Mouse (Mus musculus) adrenal gland, postnatal 36 days (tissue): ENCODE data around the gene Rdh5. TPM values are rescaled to one million over a fixed set of nuclear protein-coding genes. Genes with fewer than 3 reads are reported as not detected.

Experiments used
- DNase-seq, 2 experiments: peaks; one replicate each; pipeline ENCODE4 v3.0.0; 2021; ENCODE audit warnings: mixed read lengths in 1 of 2
- total RNA-seq, 2 experiments: library from RNA; stranded (reverse); gene quantifications; 2 replicates each; pipeline ENCODE4 v1.2.3; 2021

The Rdh5 gene
- total RNA-seq, 2 experiments from 2014 or later: 12.0 to 14.0 TPM

DNA sequence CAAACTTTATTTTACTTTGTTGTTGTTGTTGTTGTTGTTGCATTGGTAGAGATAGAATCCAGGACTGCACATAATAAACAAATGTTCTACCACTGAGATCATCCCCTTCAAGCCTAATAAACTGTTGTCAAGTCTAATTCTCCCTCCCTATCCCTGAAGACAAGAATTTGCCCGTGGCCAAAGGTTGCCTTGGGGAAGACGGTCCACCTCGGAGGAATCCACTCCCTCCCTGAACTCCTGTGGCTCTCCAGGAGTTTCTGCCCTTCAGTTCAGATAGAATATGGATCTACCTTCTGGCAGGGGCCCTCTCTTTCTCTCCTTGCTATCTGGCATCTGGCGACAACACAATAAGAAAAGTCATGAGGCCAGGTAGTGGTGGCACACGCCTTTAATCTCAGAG lies 17.9 kb downstream of the Rdh5 start:
- no peak for DNase-seq

DNA sequence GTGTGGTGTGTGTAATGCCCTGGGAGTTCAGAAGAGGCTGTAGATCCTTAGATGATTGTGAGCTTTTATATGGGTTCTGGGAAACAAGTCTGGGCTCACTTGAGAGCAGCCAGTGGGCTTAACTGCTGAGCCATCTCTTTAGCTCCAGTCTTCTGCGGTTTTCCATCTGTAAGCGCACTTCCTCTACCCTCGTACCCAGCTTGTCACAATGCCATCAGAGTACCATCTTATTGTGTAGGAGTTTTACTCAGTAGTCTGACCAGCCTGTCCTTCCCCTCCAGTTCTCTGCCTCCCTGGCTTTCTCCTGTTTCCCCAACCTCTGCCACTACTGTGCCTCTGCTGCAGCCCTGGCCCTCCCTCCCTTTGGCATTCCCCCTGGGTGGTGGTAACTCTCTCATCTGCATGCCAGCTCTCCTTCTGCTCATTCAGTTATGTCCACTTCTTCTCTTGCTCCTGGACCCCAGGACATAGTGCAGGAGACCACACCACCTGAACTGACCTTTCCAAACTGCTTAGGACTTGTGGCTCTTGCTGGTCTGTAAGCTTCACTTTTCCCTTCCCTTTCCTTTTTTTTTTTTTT lies 20.2 kb downstream of the Rdh5 start:
- no peak for DNase-seq

DNA sequence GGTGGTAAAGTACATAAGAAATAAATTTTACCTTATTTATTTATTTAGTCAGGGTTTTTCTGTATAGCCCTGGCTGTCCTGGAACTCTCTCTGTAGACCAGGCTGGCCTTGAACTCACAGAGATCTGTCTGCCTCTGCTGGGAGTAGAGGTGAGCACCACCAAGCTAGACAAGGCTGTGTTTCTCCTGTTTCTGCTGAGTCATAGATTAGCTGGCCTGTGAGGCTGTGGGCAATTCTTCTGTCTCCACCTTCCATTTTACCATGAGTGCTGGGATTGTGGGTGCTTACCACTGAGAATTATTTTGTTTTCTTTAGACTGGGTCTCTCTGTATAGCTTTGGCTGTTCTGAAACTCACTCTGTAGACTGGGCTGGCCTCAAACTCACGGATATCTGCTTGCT lies 21.3 kb downstream of the Rdh5 start:
- DNase-seq: no peak

DNA sequence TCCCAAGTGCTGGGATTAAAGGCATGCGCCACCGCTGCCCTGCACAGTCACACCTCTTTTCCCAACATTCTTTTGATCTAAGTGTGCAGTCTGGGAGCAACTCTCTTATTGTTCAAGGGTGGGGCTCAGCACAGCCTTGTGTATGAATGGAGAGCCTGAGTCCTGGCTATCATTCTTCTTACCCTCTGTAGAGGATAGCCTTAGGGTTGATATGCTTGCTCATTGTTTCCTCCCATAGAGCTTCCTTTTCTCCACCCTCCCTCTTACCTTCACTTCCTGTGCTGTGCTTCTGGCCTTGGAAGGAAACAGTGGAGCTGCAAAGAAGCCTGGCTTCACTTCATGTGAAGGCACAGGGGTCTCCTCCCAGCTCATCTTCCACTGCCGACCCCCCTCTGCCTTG lies 22.0 kb downstream of the Rdh5 start, which contains the start of gene Cd63:
Gene Cd63, plus strand, starts transcription at position 292 of the 400 bp plus-strand sequence.
- DNase-seq: no peak

DNA sequence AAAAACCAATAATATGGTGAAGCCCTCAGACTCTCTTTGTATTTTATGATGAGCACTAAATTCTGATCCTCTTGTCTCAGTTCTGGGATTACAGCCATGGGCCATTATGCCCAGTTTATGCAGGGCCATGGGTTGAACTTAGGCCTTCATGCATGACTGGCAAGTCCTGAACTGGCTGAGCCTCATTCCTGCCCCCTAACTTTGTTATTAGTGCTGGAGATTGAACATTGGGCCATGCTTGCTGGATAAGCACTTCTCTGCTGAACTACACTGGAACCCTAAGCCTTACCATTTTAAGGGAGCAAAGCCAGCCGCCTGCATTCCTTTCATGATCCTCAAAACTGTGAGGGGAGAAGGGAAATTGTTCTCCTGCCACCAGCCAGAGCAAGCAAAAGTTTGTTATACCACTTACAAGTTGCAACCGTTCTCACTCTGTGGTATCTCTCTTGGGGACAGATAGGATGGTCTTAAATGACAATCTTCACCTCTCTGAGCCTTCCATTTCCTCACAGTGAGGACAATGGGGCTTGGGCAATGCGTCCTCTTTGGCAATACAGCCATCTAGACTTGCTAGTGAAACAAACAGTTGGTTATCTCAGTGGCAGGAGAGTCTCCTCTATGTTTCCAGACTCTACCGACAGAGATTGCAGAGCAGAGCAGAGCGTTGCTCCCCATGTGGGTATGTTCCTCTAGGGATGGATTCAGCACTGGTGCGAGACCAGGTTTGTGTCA lies 22.8 kb downstream of the Rdh5 start:
- DNase-seq: no peak

DNA sequence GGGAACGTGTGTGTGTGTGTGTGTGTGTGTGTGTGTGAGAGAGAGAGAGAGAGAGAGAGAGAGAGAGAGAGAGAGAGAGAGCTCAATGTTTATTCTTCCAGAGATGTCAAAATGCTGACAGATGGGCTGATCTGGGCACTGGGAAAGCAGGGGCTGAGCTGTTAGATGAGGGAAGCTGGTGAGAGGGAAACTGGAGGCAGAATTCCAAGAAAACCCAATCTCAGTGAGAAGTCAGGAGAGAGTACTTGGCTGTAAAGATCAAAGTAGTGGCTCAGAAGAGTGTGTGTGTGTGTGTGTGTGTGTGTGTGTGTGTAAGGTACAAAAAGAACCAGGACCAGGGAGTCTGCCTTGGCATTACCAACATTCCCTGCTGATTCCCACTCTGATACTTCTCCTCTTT lies 25.2 kb downstream of the Rdh5 start:
- no peak for DNase-seq

DNA sequence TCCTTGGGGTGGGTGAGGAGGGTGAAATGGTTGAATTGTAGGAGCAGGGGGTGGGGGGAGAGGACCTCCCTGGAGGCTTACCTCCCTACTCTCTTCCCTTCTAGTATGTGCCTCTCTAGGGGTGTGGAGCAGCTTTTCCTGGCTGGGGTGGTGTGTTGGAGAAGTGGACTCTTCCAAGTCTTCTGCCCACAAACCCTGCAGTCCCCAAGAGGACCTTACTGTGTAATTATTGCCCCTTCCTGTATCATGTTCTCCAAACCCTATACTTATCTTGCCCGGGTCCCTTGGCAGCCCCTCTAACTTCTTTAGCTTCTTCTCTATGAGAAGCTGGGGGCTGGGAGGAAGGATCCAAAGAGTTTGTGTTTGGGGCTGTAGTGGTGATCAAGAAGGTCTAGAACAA lies 25.9 kb downstream of the Rdh5 start:
- no peak for DNase-seq

DNA sequence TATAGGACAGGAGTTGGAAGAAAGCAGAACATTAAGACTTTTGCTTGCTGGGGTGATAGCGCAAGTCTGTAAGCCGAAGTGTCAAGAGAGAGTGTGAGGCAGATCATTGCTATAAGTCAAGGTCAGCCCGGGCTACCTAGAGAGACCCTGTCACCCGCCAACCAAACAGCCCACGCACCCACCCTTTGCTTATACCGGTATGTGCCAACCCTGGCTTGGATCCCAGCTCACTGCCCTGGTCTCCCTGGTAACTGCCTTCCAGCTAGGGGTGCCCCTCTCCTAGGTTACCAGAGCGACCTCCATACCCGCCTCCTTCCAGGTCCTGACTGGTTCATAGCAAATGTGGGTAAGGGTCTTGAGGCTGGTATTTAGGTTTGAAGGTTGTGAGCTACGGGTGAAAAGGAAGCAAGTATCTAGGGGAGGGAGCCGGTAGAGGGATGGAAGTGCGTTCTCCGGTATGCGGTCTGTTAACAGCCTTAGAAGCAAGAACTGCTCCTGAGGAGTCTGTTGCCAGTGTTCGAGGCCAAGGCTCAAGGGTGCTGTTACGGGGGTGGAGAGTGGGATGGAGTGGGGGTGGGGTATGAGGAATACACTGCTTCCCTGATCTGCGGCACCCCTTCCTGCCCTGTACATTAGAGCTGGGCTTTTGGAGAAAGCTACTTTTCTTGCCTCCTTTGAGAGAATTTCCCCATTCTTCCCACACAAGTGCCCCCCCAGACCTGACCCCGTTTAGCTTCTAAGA lies 26.6 kb downstream of the Rdh5 start:
- DNase-seq: peak in 1 of 2 experiments; percentile 33

DNA sequence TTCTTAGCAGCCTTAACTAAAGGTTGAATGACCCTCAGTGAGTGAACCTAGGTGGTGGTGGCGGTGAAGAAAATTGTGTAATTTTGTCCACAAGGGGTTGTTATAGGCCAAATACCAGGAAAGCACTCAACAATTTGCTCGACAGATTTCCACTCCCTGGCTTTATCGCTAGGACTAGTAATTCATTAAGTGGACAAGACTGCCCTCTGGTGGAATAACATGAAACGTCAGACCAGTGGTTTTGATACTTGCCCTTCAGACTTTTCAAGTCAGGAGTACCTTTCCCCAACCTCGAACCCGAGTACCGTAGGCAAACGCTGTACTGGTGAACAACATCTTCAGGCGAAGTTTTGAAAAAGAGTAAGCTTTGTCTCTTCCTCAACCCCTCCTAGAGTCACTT lies 27.3 kb downstream of the Rdh5 start:
- DNase-seq: peak; percentile 48 to 76

DNA sequence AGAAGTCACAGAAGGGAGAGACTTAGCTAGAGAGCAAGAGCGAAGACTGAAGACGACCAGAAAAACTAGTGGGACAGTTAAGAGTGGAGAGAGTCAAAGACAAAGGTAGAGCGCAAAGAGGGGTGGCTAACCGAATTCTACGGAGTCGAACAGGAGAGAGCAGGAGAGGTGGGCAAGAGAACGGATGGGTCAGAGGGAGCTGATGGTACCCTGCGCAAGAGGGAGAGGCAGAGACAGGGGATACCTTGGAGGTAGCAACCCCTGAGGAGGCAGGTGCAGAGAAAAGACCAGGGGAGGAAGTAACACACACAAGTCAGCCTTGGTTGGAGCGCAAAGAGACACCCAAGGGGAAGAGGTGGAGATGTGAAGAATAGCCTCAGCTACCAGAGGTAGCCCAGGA lies 30.4 kb downstream of the Rdh5 start:
- no peak for DNase-seq

DNA sequence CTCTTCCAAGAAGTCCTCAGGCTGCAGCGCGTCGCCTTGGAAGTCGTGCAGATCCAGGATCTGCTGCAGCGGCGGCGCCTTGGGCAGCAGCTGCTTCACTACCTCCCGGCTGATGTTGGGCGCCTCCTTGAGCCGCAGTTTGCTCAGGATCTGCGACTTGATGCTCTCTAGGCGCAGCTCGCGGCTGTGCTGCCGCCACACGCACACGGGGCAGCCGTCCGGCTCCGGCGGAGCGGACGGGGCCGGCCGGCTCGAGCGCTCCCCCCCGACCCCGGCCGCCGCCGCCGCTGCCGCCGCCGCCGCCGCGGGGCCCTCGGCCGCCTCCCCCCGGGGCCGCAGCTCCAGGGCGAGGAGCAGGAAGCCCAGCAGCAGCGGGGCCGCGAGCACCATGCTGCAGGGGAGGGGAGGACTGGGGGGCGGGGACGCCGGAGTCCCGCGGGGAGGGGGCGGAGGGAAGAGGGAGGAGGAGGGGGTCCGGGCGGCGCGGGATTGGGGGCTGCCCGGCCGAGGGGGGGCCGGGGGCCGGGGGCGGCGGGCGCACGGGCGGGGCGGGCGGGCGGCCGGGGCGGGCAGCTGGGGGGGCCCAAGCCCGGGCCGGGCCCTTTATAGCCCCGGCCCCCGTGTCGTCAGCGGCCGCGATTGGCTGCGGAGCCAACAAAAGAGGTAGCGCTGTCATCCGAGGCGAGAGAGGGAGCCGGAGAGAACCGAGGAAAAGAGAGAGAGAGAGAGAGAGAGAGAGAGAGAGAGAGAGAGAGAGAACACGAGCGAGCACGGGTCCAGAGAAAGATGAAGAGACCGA lies 31.2 kb downstream of the Rdh5 start, which contains the start of gene Gdf11:
Gene Gdf11, minus strand, starts transcription at position 423 of the 799 bp plus-strand sequence.
- DNase-seq: peak; percentile 65 to 66

DNA sequence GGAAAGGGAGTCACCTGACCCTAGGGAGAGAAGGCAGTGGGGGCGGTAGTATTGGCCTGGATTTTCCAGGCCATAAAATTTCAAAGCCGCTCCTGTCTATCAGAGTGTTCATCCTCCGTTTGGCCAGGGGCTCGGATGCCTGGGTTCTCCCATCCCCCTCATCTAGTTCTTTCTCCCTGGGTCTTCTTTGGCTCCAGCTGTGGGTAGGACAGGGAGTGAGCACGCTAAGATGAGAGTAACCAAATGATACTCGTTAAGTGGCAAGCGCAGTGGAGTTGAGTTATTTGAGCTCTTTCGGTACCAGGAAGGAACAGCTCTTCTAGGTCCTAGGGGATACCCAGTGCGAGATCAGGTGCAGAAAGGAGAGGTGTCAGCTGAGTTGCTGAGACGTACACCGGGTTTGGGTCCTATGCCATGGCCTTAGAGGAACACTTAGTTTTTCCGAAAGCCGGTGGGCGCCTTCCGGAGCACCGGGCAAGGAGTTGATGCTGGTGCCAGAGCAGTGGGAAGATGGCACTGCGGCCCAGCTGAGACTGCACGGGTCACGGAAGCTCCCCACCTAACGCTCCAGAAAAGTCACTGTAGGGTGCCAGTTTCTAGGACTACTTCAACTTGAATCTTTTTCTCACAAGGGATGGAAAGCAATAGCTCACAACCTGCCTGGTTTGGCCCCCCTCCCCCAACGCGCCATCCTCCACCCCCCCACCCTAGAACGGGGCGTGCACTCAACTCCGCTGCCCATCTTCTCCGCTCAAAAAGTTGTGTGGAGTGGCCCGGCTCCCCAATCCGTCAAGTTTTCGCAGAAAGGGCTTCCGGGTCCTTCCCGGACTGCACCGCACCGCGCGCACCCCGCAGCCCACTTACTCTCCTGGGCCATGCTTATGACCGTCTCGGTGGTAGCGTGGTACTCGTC lies 32.0 kb downstream of the Rdh5 start:
- DNase-seq: peak; percentile 12 to 35

DNA sequence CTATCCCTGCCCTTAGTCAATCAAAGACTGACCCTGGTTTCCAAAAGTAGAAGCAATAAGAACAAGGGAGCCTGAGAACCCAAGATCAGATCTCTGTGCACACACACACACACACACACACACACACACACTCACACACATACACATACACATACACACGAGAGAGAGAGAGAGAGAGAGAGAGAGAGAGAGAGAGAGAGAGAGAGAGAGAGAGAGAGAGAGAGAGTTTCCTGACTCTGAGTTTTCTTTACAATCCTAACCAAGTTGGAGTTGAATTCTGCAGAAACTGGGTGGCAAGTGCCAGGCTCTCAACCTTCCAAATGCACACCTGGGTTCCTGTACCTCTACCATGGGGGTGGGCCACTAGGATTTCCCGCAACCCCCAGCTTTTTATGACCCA lies 32.8 kb downstream of the Rdh5 start:
- no peak for DNase-seq

DNA sequence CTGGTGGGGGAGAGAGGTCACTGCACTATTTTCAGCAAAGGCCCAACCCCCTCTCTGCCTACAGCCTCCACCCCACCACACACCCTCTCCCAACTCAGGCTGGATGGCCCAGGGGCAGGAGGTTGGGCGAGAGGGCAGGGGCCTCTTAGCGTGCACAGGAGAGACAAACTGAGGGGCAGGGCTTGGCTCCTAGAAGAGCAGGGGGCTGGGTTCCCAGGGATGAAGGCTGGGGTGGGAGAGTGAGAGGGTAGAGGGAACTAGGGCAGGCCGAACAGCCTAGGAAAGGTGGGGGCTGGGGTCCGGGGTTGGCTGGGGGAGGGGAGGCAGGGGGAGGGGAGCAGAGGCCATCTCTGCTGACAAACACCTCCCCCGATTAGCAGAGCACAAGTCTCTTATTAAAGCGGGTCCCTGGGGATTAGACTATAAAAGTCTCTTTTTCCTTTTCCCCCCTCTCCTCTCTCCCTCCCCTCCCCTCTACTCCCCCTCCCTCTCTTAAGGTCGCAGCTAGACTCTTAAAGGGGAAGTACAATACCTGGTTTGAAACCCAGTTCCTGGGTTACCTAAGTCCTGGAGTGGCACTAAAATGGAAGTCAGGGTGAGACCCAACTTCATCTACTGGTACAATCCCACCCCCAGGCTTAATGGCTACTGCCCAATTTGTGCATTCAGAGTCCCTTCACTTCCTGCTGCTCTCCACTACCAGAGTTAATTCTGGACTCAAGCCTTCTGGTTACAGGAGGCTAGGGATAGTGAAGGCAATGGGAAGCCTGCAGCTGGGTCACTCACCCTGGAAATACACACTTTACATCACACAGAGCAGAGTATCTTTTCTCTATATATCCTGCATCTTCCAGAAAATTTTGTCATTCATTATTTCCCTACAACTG lies 33.5 kb downstream of the Rdh5 start:
- DNase-seq: no peak

DNA sequence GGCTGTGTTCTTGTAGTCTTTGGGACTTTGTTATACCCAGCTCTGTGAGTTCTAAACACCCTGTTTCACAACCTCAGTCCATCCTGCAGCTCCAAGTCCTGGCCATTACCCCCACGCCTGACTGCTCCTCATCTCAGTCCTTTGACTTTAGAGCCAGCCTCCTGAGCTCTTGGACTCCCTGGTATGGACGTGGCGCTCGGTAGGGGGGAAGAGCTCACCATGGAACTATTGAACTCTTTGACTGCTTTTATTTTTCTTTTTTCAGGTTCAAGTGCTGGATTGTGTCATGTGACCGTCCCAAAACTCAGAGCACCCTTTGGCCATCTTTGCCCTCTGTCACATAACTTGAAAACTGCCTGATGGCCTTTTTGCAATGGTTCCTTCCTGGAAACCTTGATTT lies 40.6 kb downstream of the Rdh5 start:
- DNase-seq: no peak

DNA sequence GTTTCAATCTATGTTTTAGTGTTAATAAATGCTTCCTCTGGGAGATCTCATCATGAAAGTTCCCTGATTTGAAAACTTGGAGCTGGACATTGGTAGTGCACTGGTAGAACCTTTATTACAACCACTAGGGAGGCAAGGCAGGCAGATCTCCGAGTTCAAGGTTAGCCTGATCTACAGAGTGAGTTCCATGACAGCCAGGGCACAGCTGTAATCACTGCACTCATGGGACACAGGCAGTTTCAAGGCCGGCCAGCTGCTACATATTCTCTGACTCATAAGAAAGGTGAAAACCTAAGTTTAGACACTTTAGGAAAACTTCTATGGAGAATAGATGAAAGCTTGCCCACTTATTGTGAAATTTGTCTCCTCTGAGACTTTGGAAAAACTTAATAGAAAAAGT lies 43.9 kb downstream of the Rdh5 start:
- peak; percentile 59 to 69 for DNase-seq

DNA sequence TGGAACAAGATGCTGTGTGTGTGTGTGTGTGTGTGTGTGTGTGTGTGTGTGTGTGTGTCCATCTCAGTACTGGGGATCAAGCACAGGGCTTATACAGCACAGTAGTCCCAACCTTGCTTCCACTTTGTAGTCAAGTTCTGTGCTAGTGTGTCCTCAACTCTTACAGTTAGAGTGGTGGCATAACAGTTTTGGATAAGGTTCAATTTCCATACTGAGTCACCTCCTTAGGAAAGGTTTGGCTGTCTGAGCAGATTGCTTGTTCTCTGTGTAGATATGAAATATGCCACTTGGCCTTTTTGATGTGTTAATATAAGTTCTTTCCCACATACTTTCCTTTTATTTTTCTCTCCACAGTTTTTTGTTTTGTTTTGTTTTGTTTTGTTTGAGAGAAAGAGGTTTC lies 44.4 kb downstream of the Rdh5 start:
- no peak for DNase-seq

DNA sequence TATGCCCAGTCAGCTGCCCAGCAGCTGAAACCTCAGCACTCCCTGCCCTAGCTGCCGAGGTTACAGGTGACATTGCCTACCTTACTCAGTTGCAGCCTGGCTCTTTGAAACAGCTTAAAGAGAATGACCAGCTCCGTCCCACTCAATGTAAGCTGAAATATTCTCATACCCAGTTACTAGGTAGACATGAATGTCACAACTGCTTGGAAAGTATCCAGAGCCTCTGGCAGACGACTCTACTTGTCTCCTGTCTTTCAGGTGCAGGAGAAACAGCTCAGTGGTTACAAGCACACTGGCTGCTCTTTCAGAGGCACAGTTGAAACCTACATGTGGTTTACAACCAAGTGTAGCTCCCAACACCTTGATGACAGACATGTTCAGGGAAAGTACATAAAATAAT lies 52.3 kb downstream of the Rdh5 start:
- no peak for DNase-seq

DNA sequence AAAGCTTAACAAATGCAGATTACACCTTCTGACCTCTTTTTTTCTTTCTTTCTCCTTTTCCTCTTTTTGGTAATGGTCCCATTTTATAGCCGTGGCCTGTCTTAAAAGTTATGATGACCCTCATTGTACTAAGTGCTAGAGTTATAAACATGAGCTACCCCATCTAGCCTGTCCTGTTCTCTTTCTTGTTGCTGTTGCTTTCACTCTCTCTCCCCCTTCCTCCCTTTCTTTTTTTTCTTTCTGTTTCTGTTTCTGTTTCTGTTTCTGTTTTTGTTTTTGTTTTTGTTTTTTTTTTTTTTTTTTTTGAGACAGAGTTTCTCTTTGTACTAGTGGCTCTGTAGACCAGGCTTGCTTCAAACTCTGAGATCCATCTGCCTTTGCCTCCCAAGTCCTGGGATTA lies 56.2 kb downstream of the Rdh5 start:
- DNase-seq: no peak

DNA sequence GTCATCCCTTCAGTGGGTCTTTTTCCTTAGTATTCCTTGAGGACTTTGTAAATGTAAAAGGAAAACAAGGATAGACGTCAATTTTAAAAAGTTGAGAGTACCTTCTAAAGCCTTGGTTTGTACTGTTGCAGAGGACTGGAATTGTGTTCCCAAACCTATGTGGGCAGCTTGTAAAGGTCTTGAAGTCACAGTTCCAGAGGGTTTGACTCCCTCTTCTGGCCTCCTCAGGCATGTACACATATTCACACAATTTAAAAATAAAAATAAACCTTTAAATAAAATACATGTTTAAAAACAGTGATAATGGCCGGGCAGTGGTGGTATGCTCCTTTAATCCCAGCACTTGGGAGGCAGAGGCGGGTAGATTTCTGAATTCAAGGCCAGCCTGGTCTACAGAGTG lies 56.6 kb downstream of the Rdh5 start:
- no peak for DNase-seq
